Mouse (Mus musculus) ES-Bruce4 (cell line): ENCODE measurements around the gene Dact2.

Source experiments
- CTCF ChIP-seq: IDR thresholded peaks from one replicate; pipeline ENCODE4 v1.8.1; 2011; ENCODE audit warnings: low read depth, low read length
- EP300 ChIP-seq: IDR thresholded peaks from 2 replicates; pipeline ENCODE4 v1.6.1; 2011; ENCODE audit warnings: low read depth, low read length; ENCODE audit not compliant: insufficient read depth

DNA sequence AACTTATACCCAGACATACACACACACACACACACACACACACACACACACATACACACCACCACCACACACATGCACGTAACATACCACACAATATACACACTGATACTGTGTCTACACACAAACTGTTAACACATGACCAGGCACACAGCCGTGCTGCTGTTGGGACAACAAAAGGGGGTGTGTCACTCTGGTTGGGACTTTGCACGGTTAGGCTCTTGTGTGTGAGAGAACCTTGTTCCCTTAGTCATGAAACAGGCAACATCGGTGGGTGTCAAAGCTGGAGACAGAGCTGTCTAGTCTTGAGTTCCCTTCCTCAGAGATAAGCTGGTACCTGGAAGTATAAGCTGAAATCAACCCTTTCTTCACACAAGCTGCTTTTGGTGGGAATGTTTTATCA is 29.1 kb downstream of the Dact2 start:
- no peak for TF ChIP-seq EP300
- no peak for TF ChIP-seq CTCF
